Mouse (Mus musculus): Measurements from ENCODE around the gene Pbx1. TPM values are rescaled to one million over a fixed set of nuclear protein-coding genes. Genes with fewer than 3 reads are reported as not detected.

Gene Pbx1
- polyA plus RNA-seq, 1 experiment from 2014 or later: 82.9 TPM

DNA sequence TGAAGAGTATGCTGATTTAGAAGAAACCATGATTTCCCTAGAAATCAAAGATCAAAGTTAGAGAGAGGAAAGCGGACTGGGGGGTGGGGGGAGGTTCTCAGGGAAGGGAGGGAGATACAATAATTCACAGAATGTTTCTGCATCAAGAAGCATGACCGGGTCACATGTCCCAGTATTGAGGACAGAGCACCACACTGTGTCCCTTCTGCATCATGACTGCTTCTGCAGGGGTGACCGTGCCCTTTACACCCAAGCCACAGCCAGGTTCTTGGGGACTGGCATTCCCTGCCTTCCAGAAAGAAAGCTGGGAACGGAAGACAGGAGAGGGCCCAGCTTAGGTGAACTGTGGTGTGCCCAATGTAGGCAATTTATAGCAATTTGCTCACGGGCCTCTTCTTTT is 207.9 kb downstream of the Pbx1 start:
- no peak overlapping the region for H3K27ac ChIP-seq (ENCODE audit: low read length)
- no peaks in the 10 kb centered on the region for H3K9me3 ChIP-seq (ENCODE audit: control insufficient read depth, low read length)
- H3K9ac ChIP-seq (replicated peaks; ENCODE audit: low read depth, low read length): no peak overlapping the region
- H3K36me3 ChIP-seq (ENCODE audit: control insufficient read depth, insufficient read depth): no peaks in the 10 kb centered on the region
- WGBS: 91% methylated on average over 5 of the region's 5 CpGs
- no peak overlapping the region for H3K4me3 ChIP-seq (replicated peaks; ENCODE audit: low read length)
- H3K4me2 ChIP-seq (ENCODE audit: low read length): no peak overlapping the region
- ATAC-seq: no peak
- H3K4me1 ChIP-seq (replicated peaks; ENCODE audit: control insufficient read depth, insufficient read depth, low read length): peaks cover 49% of the 10 kb centered on the region
- no peaks in the 10 kb centered on the region for H3K27me3 ChIP-seq (replicated peaks; ENCODE audit: control insufficient read depth, insufficient read depth, low read length)

DNA sequence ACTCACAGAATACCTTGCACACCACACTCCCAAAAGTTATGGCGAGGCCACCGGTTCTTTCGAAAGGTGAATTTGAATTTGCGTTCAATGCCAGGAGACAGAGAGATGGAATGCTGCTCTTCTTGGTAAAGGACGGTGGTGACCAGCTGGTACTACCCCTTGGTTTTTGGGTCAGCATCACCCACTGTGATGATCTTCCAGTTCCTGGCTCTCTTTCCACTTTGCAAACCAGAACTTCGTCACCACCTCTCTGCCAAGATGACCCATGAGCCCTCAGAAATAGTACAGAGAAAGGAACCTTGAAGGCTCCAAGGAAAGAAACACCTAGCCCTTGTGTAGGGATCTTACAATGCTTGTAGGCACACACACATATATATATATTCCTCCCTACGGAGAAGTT is 209.3 kb downstream of the Pbx1 start:
- Histone ChIP-seq H3K4me2 (ENCODE audit: low read length) (no peak overlapping the region), H3K9ac (replicated peaks; ENCODE audit: low read depth, low read length) (no peak overlapping the region), H3K36me3 (ENCODE audit: control insufficient read depth, insufficient read depth) (no peaks in the 10 kb centered on the region), H3K4me3 (replicated peaks; ENCODE audit: low read length) (no peak overlapping the region), H3K27ac (ENCODE audit: low read length) (no peak overlapping the region), H3K9me3 (ENCODE audit: control insufficient read depth, low read length) (no peaks in the 10 kb centered on the region), H3K4me1 (replicated peaks; ENCODE audit: control insufficient read depth, insufficient read depth, low read length) (peaks cover 61% of the 10 kb centered on the region), H3K27me3 (replicated peaks; ENCODE audit: control insufficient read depth, insufficient read depth, low read length) (no peaks in the 10 kb centered on the region)
- no peak for ATAC-seq
- WGBS: 94% methylated on average over 7 of the region's 7 CpGs

DNA sequence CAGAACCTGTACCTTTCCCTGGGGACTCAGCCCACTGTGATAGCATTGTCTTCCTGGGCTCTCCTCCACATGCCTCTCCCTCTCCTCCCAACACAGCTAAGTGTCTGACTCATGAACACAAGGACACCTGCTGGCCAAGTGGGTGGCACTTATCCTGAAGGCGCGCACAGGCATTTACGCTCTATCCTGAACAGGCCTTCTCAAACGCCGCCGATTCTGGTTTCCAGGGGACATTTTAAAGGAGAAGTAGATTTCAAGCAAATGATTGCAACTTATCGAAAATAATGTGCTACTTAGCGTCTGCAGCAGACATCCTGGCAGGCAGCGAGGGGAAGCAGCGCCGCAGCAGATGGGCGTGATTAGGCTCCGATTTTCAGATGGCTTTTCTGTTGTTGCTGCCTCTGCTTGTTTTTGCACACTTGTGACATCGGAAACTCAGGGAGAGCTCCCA is 211.0 kb downstream of the Pbx1 start:
- 19% methylated on average over 14 of the region's 14 CpGs for WGBS
- no peaks in the 10 kb centered on the region for H3K27me3 ChIP-seq (replicated peaks; ENCODE audit: control insufficient read depth, insufficient read depth, low read length)
- H3K36me3 ChIP-seq (ENCODE audit: control insufficient read depth, insufficient read depth): no peaks in the 10 kb centered on the region
- H3K4me2 ChIP-seq (ENCODE audit: low read length): peak overlapping the region; percentile 47
- peak overlapping the region; percentile 16 for H3K9ac ChIP-seq (replicated peaks; ENCODE audit: low read depth, low read length)
- peak overlapping the region; percentile 85 for H3K27ac ChIP-seq (ENCODE audit: low read length)
- ATAC-seq: peak; percentile 47
- peak overlapping the region; percentile 18 for H3K4me3 ChIP-seq (replicated peaks; ENCODE audit: low read length)
- peaks cover 65% of the 10 kb centered on the region for H3K4me1 ChIP-seq (replicated peaks; ENCODE audit: control insufficient read depth, insufficient read depth, low read length)
- no peaks in the 10 kb centered on the region for H3K9me3 ChIP-seq (ENCODE audit: control insufficient read depth, low read length)

GRCm38 (mm10) chr1:168215896-168216747 is 215.9 kb downstream of the Pbx1 start:
- H3K4me1 ChIP-seq (replicated peaks; ENCODE audit: control insufficient read depth, insufficient read depth, low read length): peaks cover 69% of the 10 kb centered on the region
- WGBS: 20% methylated on average over 17 of the region's 17 CpGs
- H3K4me3 ChIP-seq (replicated peaks; ENCODE audit: low read length): no peak overlapping the region
- no peaks in the 10 kb centered on the region for H3K36me3 ChIP-seq (ENCODE audit: control insufficient read depth, insufficient read depth)
- H3K9me3 ChIP-seq (ENCODE audit: control insufficient read depth, low read length): no peaks in the 10 kb centered on the region
- no peak overlapping the region for H3K9ac ChIP-seq (replicated peaks; ENCODE audit: low read depth, low read length)
- peak overlapping the region; percentile 21 for H3K4me2 ChIP-seq (ENCODE audit: low read length)
- H3K27me3 ChIP-seq (replicated peaks; ENCODE audit: control insufficient read depth, insufficient read depth, low read length): no peaks in the 10 kb centered on the region
- peak; percentile 45 for ATAC-seq
- peak overlapping the region; percentile 58 for H3K27ac ChIP-seq (ENCODE audit: low read length)

- no peak overlapping the region for H3K4me3 ChIP-seq (replicated peaks; ENCODE audit: low read length)
- no peaks in the 10 kb centered on the region for H3K36me3 ChIP-seq (ENCODE audit: control insufficient read depth, insufficient read depth)
- H3K4me2 ChIP-seq (ENCODE audit: low read length): no peak overlapping the region
- no peaks in the 10 kb centered on the region for H3K27me3 ChIP-seq (replicated peaks; ENCODE audit: control insufficient read depth, insufficient read depth, low read length)
- H3K27ac ChIP-seq (ENCODE audit: low read length): no peak overlapping the region
- no peaks in the 10 kb centered on the region for H3K9me3 ChIP-seq (ENCODE audit: control insufficient read depth, low read length)
- 31% methylated on average over 6 of the region's 6 CpGs for WGBS
- H3K4me1 ChIP-seq (replicated peaks; ENCODE audit: control insufficient read depth, insufficient read depth, low read length): peaks cover 62% of the 10 kb centered on the region
- no peak for ATAC-seq
- H3K9ac ChIP-seq (replicated peaks; ENCODE audit: low read depth, low read length): no peak overlapping the region
These were observed 216.6 kb downstream of the Pbx1 start for GRCm38 (mm10) chr1:168215468-168215867.

DNA sequence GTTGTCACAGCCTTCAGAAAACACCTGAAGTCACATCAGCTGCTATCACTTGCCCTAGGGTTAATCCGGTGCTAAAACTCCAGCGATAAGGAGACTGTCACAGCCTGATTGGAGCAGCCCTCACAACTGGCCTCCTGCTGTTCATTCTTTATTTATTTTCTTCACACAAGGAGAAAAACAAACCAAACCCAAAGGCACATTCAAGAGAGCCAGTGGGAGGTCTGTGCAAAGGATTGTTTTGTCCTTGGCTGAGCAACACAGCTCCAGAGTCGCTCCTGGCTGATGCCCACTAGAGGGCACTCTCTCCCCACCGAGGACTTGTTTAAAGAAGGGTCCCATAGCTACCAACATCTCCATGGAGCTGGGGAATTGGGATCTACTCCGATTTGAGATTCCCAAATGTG is 218.0 kb downstream of the Pbx1 start:
- peak; percentile 86 for ATAC-seq
- H3K27ac ChIP-seq (ENCODE audit: low read length): peak overlapping the region; percentile 29

GRCm38 (mm10) chr1:168213595-168213994 is 218.5 kb downstream of the Pbx1 start:
- WGBS: 15% methylated on average over 3 of the region's 3 CpGs
- Histone ChIP-seq H3K9ac (replicated peaks; ENCODE audit: low read depth, low read length) (peak overlapping the region; percentile 38), H3K4me3 (replicated peaks; ENCODE audit: low read length) (no peak overlapping the region)

More for the DNA sequence above, 218.0 kb downstream of the Pbx1 start:
- no peak overlapping the region; the same call in 1 of the 2 replicates for H3K9ac ChIP-seq (replicated peaks; ENCODE audit: low read depth, low read length)
- H3K4me1 ChIP-seq (replicated peaks; ENCODE audit: control insufficient read depth, insufficient read depth, low read length): peaks cover 52% of the 10 kb centered on the region
- peak overlapping the region; percentile 6; the same call in 1 of the 2 replicates for H3K4me2 ChIP-seq (ENCODE audit: low read length)
- no peaks in the 10 kb centered on the region for H3K27me3 ChIP-seq (replicated peaks; ENCODE audit: control insufficient read depth, insufficient read depth, low read length)
- H3K4me3 ChIP-seq (replicated peaks; ENCODE audit: low read length): no peak overlapping the region
- H3K36me3 ChIP-seq (ENCODE audit: control insufficient read depth, insufficient read depth): peaks cover 5% of the 10 kb centered on the region
- 4% methylated on average over 5 of the region's 5 CpGs for WGBS
- H3K9me3 ChIP-seq (ENCODE audit: control insufficient read depth, low read length): no peaks in the 10 kb centered on the region

DNA sequence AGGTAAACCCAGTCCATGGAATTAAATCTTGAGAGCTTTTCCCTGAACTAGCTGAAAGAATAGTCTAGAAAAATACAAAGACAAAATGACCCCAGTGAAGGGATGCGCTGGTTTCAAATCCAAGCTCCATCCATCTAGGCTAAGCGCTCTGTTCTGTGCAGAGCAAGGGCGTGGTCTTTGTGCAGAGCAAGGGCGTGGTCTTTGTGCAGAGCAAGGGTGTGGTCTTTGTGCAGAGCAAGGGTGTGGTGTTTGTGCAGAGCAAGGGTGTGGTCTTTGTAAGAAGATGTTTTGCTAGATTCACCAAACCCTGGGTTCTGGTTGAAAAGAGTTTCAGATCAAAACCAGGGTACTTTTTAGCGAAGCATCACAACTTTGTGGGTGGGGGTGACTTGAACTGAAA is 221.7 kb downstream of the Pbx1 start:
- H3K27me3 ChIP-seq (replicated peaks; ENCODE audit: control insufficient read depth, insufficient read depth, low read length): no peaks in the 10 kb centered on the region
- no peak overlapping the region for H3K4me3 ChIP-seq (replicated peaks; ENCODE audit: low read length)
- H3K27ac ChIP-seq (ENCODE audit: low read length): no peak overlapping the region
- H3K9ac ChIP-seq (replicated peaks; ENCODE audit: low read depth, low read length): no peak overlapping the region
- H3K4me2 ChIP-seq (ENCODE audit: low read length): no peak overlapping the region
- WGBS: 95% methylated on average over 5 of the region's 5 CpGs
- H3K4me1 ChIP-seq (replicated peaks; ENCODE audit: control insufficient read depth, insufficient read depth, low read length): peaks cover 27% of the 10 kb centered on the region
- H3K36me3 ChIP-seq (ENCODE audit: control insufficient read depth, insufficient read depth): peaks cover 13% of the 10 kb centered on the region
- H3K9me3 ChIP-seq (ENCODE audit: control insufficient read depth, low read length): no peaks in the 10 kb centered on the region
- ATAC-seq: no peak

More at GRCm38 (mm10) chr1:168213595-168213994, 218.5 kb downstream of the Pbx1 start:
- Histone ChIP-seq H3K4me2 (ENCODE audit: low read length) (no peak overlapping the region; the same call in 1 of the 2 replicates), H3K4me1 (replicated peaks; ENCODE audit: control insufficient read depth, insufficient read depth, low read length) (peaks cover 48% of the 10 kb centered on the region), H3K9me3 (ENCODE audit: control insufficient read depth, low read length) (no peaks in the 10 kb centered on the region), H3K27ac (ENCODE audit: low read length) (peak overlapping the region; percentile 29), H3K36me3 (ENCODE audit: control insufficient read depth, insufficient read depth) (peaks cover 10% of the 10 kb centered on the region), H3K27me3 (replicated peaks; ENCODE audit: control insufficient read depth, insufficient read depth, low read length) (no peaks in the 10 kb centered on the region)
- 0 out of 2 replicates have a peak, but pooled peaks have one; percentile 9 for ATAC-seq

- Histone ChIP-seq H3K9ac (replicated peaks; ENCODE audit: low read depth, low read length) (no peak overlapping the region), H3K9me3 (ENCODE audit: control insufficient read depth, low read length) (no peaks in the 10 kb centered on the region), H3K36me3 (ENCODE audit: control insufficient read depth, insufficient read depth) (peaks cover 23% of the 10 kb centered on the region), H3K27ac (ENCODE audit: low read length) (no peak overlapping the region), H3K27me3 (replicated peaks; ENCODE audit: control insufficient read depth, insufficient read depth, low read length) (no peaks in the 10 kb centered on the region), H3K4me1 (replicated peaks; ENCODE audit: control insufficient read depth, insufficient read depth, low read length) (peaks cover 17% of the 10 kb centered on the region), H3K4me3 (replicated peaks; ENCODE audit: low read length) (no peak overlapping the region), H3K4me2 (ENCODE audit: low read length) (no peak overlapping the region)
- no peak for ATAC-seq
- 60% methylated on average over 13 of the region's 13 CpGs for WGBS
These were observed 231.4 kb downstream of the Pbx1 start for GRCm38 (mm10) chr1:168200570-168201156.

Measured in forebrain, embryonic 16.5 days (tissue).